Mouse (Mus musculus): ENCODE measurements around the gene Itpr2. TPM values are rescaled to one million over a fixed set of nuclear protein-coding genes. Genes with fewer than 3 reads are reported as not detected.

Gene Itpr2
- polyA plus RNA-seq, 1 experiment from 2014 or later = 9.3 TPM

GRCm38 (mm10) chr6:146135291-146135690 lies 366.7 kb downstream of the Itpr2 start:
- WGBS = 63% methylated on average over 8 of the region's 8 CpGs
- ATAC-seq (replicated peaks) = no peak
- Histone ChIP-seq H3K27me3 (replicated peaks) (no peaks in the 10 kb centered on the region), H3K36me3 (replicated peaks) (no peaks in the 10 kb centered on the region), H3K4me1 (peaks cover 11% of the 10 kb centered on the region), H3K9me3 (no peaks in the 10 kb centered on the region), H3K27ac (no peak overlapping the region), H3K9ac (no peak overlapping the region), H3K4me3 (no peak overlapping the region), H3K4me2 (no peak overlapping the region)

GRCm38 (mm10) chr6:146133921-146134320 lies 368.1 kb downstream of the Itpr2 start:
- H3K4me1 ChIP-seq = peaks cover 11% of the 10 kb centered on the region
- H3K9ac ChIP-seq = no peak overlapping the region
- no peak overlapping the region for H3K27ac ChIP-seq
- no peaks in the 10 kb centered on the region for H3K27me3 ChIP-seq (replicated peaks)
- no peaks in the 10 kb centered on the region for H3K36me3 ChIP-seq (replicated peaks)
- ATAC-seq (replicated peaks) = no peak
- WGBS = 64% methylated on average over 8 of the region's 8 CpGs
- H3K9me3 ChIP-seq = no peaks in the 10 kb centered on the region
- no peak overlapping the region for H3K4me2 ChIP-seq
- no peak overlapping the region for H3K4me3 ChIP-seq

- Histone ChIP-seq H3K9me3 (no peaks in the 10 kb centered on the region), H3K4me3 (no peak overlapping the region), H3K27ac (no peak overlapping the region), H3K27me3 (replicated peaks) (no peaks in the 10 kb centered on the region), H3K36me3 (replicated peaks) (no peaks in the 10 kb centered on the region), H3K4me1 (no peaks in the 10 kb centered on the region), H3K4me2 (no peak overlapping the region), H3K9ac (no peak overlapping the region)
- ATAC-seq (replicated peaks) = no peak
- 79% methylated on average over 7 of the region's 7 CpGs for WGBS
Observed at GRCm38 (mm10) chr6:146129066-146129465, 373.0 kb downstream of the Itpr2 start.

GRCm38 (mm10) chr6:146126823-146127681 lies 375.0 kb downstream of the Itpr2 start:
- Histone ChIP-seq H3K9me3 (no peaks in the 10 kb centered on the region), H3K9ac (no peak overlapping the region), H3K4me1 (no peaks in the 10 kb centered on the region), H3K36me3 (replicated peaks) (no peaks in the 10 kb centered on the region), H3K27ac (no peak overlapping the region), H3K27me3 (replicated peaks) (no peaks in the 10 kb centered on the region), H3K4me2 (no peak overlapping the region), H3K4me3 (no peak overlapping the region)
- WGBS = 82% methylated on average over 12 of the region's 12 CpGs
- no peak for ATAC-seq (replicated peaks)

- H3K9ac ChIP-seq = no peak overlapping the region
- no peak overlapping the region for H3K4me3 ChIP-seq
- ATAC-seq (replicated peaks) = no peak
- no peaks in the 10 kb centered on the region for H3K4me1 ChIP-seq
- H3K27ac ChIP-seq = no peak overlapping the region
- 93% methylated on average over 1 of the region's 1 CpGs for whole genome bisulfite sequencing
- H3K27me3 ChIP-seq (replicated peaks) = no peaks in the 10 kb centered on the region
- H3K36me3 ChIP-seq (replicated peaks) = no peaks in the 10 kb centered on the region
- H3K4me2 ChIP-seq = no peak overlapping the region
- no peaks in the 10 kb centered on the region for H3K9me3 ChIP-seq
Observed at GRCm38 (mm10) chr6:146125621-146126020, 376.4 kb downstream of the Itpr2 start.

GRCm38 (mm10) chr6:146124479-146124878 lies 377.5 kb downstream of the Itpr2 start:
- Histone ChIP-seq H3K4me1 (no peaks in the 10 kb centered on the region), H3K27ac (no peak overlapping the region), H3K27me3 (replicated peaks) (no peaks in the 10 kb centered on the region), H3K4me2 (no peak overlapping the region), H3K36me3 (replicated peaks) (no peaks in the 10 kb centered on the region), H3K9me3 (no peaks in the 10 kb centered on the region), H3K9ac (no peak overlapping the region), H3K4me3 (no peak overlapping the region)
- ATAC-seq (replicated peaks) = no peak
- WGBS = 82% methylated on average over 3 of the region's 3 CpGs

- WGBS = 93% methylated on average over 4 of the region's 4 CpGs
- no peak overlapping the region for H3K4me3 ChIP-seq
- no peak overlapping the region for H3K4me2 ChIP-seq
- no peak overlapping the region for H3K9ac ChIP-seq
- no peaks in the 10 kb centered on the region for H3K9me3 ChIP-seq
- ATAC-seq (replicated peaks) = no peak
- no peaks in the 10 kb centered on the region for H3K27me3 ChIP-seq (replicated peaks)
- no peaks in the 10 kb centered on the region for H3K36me3 ChIP-seq (replicated peaks)
- no peaks in the 10 kb centered on the region for H3K4me1 ChIP-seq
- no peak overlapping the region for H3K27ac ChIP-seq
Observed at GRCm38 (mm10) chr6:146123656-146124055, 378.4 kb downstream of the Itpr2 start.

- no peak overlapping the region for H3K4me3 ChIP-seq
- H3K9ac ChIP-seq = no peak overlapping the region
- H3K4me2 ChIP-seq = no peak overlapping the region
- 93% methylated on average over 6 of the region's 6 CpGs for WGBS
- H3K9me3 ChIP-seq = no peaks in the 10 kb centered on the region
- H3K36me3 ChIP-seq (replicated peaks) = no peaks in the 10 kb centered on the region
- H3K4me1 ChIP-seq = peaks cover under 1% of the 10 kb centered on the region; the same call in 1 of the 2 replicates
- no peak for ATAC-seq (replicated peaks)
- no peaks in the 10 kb centered on the region for H3K27me3 ChIP-seq (replicated peaks)
- no peak overlapping the region for H3K27ac ChIP-seq
Observed at GRCm38 (mm10) chr6:146120172-146120571, 381.9 kb downstream of the Itpr2 start.

- H3K9me3 ChIP-seq = no peaks in the 10 kb centered on the region
- H3K27me3 ChIP-seq (replicated peaks) = no peaks in the 10 kb centered on the region
- peak overlapping the region; percentile 24 for H3K4me2 ChIP-seq
- no peaks in the 10 kb centered on the region for H3K36me3 ChIP-seq (replicated peaks)
- no peak overlapping the region for H3K9ac ChIP-seq
- ATAC-seq (replicated peaks) = peak; percentile 71
- peaks cover 27% of the 10 kb centered on the region for H3K4me1 ChIP-seq
- peak overlapping the region; percentile 7; the same call in 1 of the 2 replicates for H3K27ac ChIP-seq
- WGBS = 4% methylated on average over 12 of the region's 12 CpGs
- H3K4me3 ChIP-seq = no peak overlapping the region
Observed at GRCm38 (mm10) chr6:146114731-146115302, 387.2 kb downstream of the Itpr2 start.

GRCm38 (mm10) chr6:146114071-146114470 lies 388.0 kb downstream of the Itpr2 start:
- Histone ChIP-seq H3K27me3 (replicated peaks) (no peaks in the 10 kb centered on the region), H3K4me2 (no peak overlapping the region), H3K9me3 (no peaks in the 10 kb centered on the region), H3K9ac (no peak overlapping the region), H3K36me3 (replicated peaks) (no peaks in the 10 kb centered on the region), H3K4me3 (no peak overlapping the region), H3K27ac (no peak overlapping the region), H3K4me1 (peaks cover 27% of the 10 kb centered on the region)
- WGBS = 70% methylated on average over 3 of the region's 3 CpGs
- no peak for ATAC-seq (replicated peaks)

- 83% methylated on average over 4 of the region's 4 CpGs for WGBS
- H3K27ac ChIP-seq = no peak overlapping the region
Observed at GRCm38 (mm10) chr6:146113085-146113484, 388.9 kb downstream of the Itpr2 start.

GRCm38 (mm10) chr6:146112211-146112610 lies 389.8 kb downstream of the Itpr2 start:
- H3K27me3 ChIP-seq (replicated peaks) = no peaks in the 10 kb centered on the region
- no peak overlapping the region for H3K4me3 ChIP-seq
- no peaks in the 10 kb centered on the region for H3K36me3 ChIP-seq (replicated peaks)
- H3K4me2 ChIP-seq = no peak overlapping the region
- 47% methylated on average over 7 of the region's 7 CpGs for WGBS
- no peak for ATAC-seq (replicated peaks)
- H3K9me3 ChIP-seq = no peaks in the 10 kb centered on the region
- H3K9ac ChIP-seq = no peak overlapping the region
- H3K4me1 ChIP-seq = peaks cover 27% of the 10 kb centered on the region
- no peak overlapping the region for H3K27ac ChIP-seq

More at GRCm38 (mm10) chr6:146113085-146113484, 388.9 kb downstream of the Itpr2 start:
- H3K9ac ChIP-seq = no peak overlapping the region
- no peaks in the 10 kb centered on the region for H3K9me3 ChIP-seq
- no peak for ATAC-seq (replicated peaks)
- no peaks in the 10 kb centered on the region for H3K36me3 ChIP-seq (replicated peaks)
- H3K27me3 ChIP-seq (replicated peaks) = no peaks in the 10 kb centered on the region
- no peak overlapping the region for H3K4me3 ChIP-seq
- H3K4me1 ChIP-seq = peaks cover 27% of the 10 kb centered on the region
- H3K4me2 ChIP-seq = no peak overlapping the region

Data from midbrain, embryonic 15.5 days (tissue).